Mouse (Mus musculus): ENCODE data around the gene Notch2. TPM values are rescaled to one million over a fixed set of nuclear protein-coding genes. Genes with fewer than 3 reads are reported as not detected.

The Notch2 gene
- 100 to 1,000 TPM; 233 to 282 TPM for total RNA-seq (2023)

DNA sequence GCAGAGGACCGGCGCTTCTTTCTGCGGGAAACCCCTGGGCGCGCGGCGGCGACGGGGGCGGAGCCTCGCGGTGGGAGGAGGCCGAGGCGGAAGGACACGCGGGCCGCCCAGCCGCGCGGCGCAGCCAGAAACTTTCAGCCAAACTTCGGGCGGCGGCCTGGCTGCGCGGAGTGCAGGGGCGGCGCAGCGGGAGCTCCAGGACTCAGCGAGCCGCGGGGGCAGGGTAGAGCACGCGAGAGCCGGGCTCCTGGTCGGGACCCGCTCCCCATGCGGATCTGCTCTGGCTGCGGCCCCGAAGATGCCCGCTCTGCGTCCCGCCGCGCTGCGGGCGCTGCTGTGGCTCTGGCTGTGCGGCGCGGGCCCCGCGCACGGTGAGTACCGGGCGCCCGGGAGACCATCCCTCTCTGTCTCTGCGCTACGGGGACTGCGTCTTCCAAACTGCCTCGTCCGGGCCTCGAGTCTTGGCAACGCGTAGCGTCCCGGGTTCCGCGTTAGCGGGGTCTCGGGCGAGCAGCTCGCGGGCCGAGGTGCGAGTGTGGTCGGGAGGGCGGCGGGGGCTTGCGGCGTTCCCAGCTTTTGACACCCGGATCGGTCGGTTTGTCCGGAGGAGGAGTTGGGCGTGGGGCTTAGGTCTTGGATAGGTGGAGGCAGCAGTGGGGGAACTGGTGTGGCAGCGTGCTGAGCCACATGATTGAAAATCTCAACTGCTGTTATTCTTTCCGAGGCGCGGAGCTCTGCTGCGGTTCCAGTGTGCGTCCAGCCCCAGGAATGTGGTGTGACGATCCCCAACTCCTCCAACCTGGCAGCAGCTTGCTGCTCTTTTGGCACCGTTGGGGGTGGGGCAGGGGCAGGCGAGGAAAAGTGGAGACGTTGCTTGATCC lies at the start of gene Notch2:
TSS of gene Notch2 (plus strand) at position 127 of the 881 bp plus-strand sequence.

DNA sequence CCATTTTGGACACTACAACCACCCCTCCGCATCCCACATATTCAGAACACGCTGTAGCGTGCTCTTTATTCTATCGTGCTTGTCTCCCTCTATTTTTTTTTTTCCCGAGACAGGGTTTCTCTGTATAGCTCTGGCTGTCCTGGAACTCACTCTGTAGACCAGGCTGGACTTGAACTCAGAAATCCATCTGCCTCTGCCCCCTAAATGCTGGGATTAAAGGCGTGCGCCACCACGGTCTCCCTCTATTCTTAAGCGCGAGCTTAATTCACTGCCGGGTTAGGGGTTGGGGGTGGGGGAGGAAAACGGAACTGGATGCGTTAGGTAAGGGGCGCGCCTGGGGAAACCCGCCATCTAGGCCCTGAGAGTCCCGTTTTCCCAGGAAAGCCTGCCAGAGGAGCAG lies 147.0 kb downstream of the Notch2 start, which contains the start of gene Adam30:
TSS of gene Adam30 (plus strand) at position 301 of the 400 bp plus-strand sequence.

Other genes with a start within 250 kb of the Notch2 start
- gene Pde4dip, start 124.8 kb upstream of the Notch2 start, total RNA-seq (2023): 1 to 10 TPM; 6.7 to 6.9 TPM
- gene Sec22b, start 112.3 kb upstream of the Notch2 start, total RNA-seq (2023): 10 to 100 TPM; 50.7 to 54.3 TPM
- gene Adam30, start 147.1 kb downstream of the Notch2 start, total RNA-seq (2023): 1 to 10 TPM in 1 of 2 experiments, under 1 TPM in 1; 0.75 to 1.8 TPM
- not detected for gene Reg4, start 208.6 kb downstream of the Notch2 start, total RNA-seq (2023)

All from neutrophil, adult 83 days (primary cell).